Mouse (Mus musculus): Measurements from ENCODE around the gene Rcan3.

GRCm38 (mm10) chr4:135439904-135440522, 6.4 kb upstream of the Rcan3 start:
- TF ChIP-seq CTCF (IDR thresholded peaks at IDR 0.05; ENCODE audit: control insufficient read depth, insufficient read depth, insufficient read length), result no peak
- no peak for TF ChIP-seq MAX (IDR thresholded peaks at IDR 0.05)
- no peak for TF ChIP-seq USF1 (IDR thresholded peaks at IDR 0.05; ENCODE audit: low read depth)
- no peak for TF ChIP-seq FOSL1 (IDR thresholded peaks at IDR 0.05; ENCODE audit: insufficient read depth, low read length, poor library complexity, severe bottlenecking)
- TF ChIP-seq CEBPB (IDR thresholded peaks at IDR 0.05; ENCODE audit: low read depth), result no peak
- no peak for TF ChIP-seq MYOD1 (IDR thresholded peaks at IDR 0.05; ENCODE audit: control insufficient read depth, insufficient read length, low read depth)
- no peak for TF ChIP-seq MYOG (IDR thresholded peaks at IDR 0.05; ENCODE audit: control insufficient read depth, extremely low read depth, insufficient read length)

All from C2C12 (cell line).